Comparison of ENCODE assay signal across 8 mouse cellular contexts in the genomic region with DNA sequence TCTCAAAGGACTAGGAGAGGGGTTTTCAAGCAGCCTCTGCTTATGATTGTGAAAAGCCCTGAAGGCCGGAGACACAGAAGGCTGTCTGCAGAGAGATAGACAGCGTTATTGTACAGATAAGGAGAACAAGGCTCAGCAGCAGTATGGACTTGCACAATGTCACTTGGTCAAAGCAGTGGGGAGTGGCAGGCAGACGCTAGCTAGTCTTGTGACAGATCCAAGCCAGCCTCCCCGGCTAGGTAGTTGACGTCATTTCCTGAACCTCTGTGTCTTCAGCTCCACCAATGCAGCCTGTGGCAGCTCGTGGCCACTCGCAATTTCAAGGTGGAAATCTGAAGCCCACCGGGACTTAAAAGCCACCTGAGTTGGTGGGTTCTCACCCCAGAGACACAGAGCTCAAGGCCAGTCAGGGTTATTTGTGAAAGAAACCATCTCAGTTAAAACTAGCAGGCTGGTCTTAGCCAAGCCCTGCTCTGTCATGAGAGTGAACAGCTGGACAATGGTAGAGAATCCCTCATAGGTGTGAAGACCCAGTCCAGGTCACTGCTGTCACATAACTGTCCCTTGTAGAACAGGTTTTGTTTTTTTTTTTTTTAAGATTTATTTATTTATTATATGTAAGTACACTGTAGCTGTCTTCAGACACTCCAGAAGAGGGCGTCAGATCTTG. TPM values are rescaled to one million over a fixed set of nuclear protein-coding genes. Genes with fewer than 3 reads are reported as not detected.
DNase-seq lines count a peak whose midpoint lies in the region; ATAC-seq and TF ChIP-seq lines count a peak whose summit lies in the region.

No protein-coding gene starts in this region.

- H3K79me2 ChIP-seq in heart, adult 2 months (replicated peaks; ENCODE audit: control insufficient read depth, insufficient read depth, low read length): no peaks in the 10 kb centered on the region

- H3K36me3 ChIP-seq in heart, adult 2 months (ENCODE audit: control insufficient read depth, insufficient read depth, low read length): no peaks in the 10 kb centered on the region
- H3K36me3 ChIP-seq in liver, embryonic 14.5 days (replicated peaks; ENCODE audit: control insufficient read depth, insufficient read depth, low read depth): no peaks in the 10 kb centered on the region
- no peaks in the 10 kb centered on the region for H3K36me3 ChIP-seq in stomach, embryonic 14.5 days (ENCODE audit: control insufficient read depth, insufficient read depth, low read length)
- no peaks in the 10 kb centered on the region for H3K36me3 ChIP-seq in forebrain, embryonic 15.5 days
- H3K36me3 ChIP-seq in midbrain, embryonic 11.5 days (ENCODE audit: control insufficient read depth, insufficient read depth, low read length): no peaks in the 10 kb centered on the region
- no peaks in the 10 kb centered on the region for H3K36me3 ChIP-seq in forebrain, embryonic 11.5 days (ENCODE audit: control insufficient read depth, insufficient read depth, low read length)

- no peak overlapping the region for H3K4me3 ChIP-seq in heart, adult 2 months
- 0 out of 2 replicates have a peak overlapping the region, but pooled peaks have one; percentile 6 for H3K4me3 ChIP-seq in bone marrow macrophage, adult 2 months (ENCODE audit: insufficient read depth, low read length)
- no peak overlapping the region; a peak in 1 of 4 replicates for H3K4me3 ChIP-seq in liver, embryonic 14.5 days (ENCODE audit: insufficient read depth in 1 of 2, low read depth in 2 of 2, low read length in 2 of 2)
- H3K4me3 ChIP-seq in stomach, embryonic 14.5 days (ENCODE audit: low read depth, low read length): no peak overlapping the region
- H3K4me3 ChIP-seq in forebrain, embryonic 15.5 days: no peak overlapping the region
- H3K4me3 ChIP-seq in midbrain, embryonic 11.5 days (ENCODE audit: low read depth, low read length): no peak overlapping the region
- H3K4me3 ChIP-seq in forebrain, embryonic 11.5 days (ENCODE audit: low read depth, low read length): no peak overlapping the region

- H3K4me2 ChIP-seq in liver, embryonic 14.5 days (ENCODE audit: low read depth): peak overlapping the region; percentile 53
- no peak overlapping the region for H3K4me2 ChIP-seq in stomach, embryonic 14.5 days (replicated peaks; ENCODE audit: low read depth, low read length)
- H3K4me2 ChIP-seq in forebrain, embryonic 15.5 days (replicated peaks): no peak overlapping the region
- no peak overlapping the region for H3K4me2 ChIP-seq in midbrain, embryonic 11.5 days
- no peak overlapping the region for H3K4me2 ChIP-seq in forebrain, embryonic 11.5 days (ENCODE audit: low read depth, low read length, severe bottlenecking)

- H3K27me3 ChIP-seq in heart, adult 2 months (ENCODE audit: control insufficient read depth, insufficient read depth, low read length): no peaks in the 10 kb centered on the region
- H3K27me3 ChIP-seq in liver, embryonic 14.5 days (ENCODE audit: control insufficient read depth, insufficient read depth, low read length): no peaks in the 10 kb centered on the region
- no peaks in the 10 kb centered on the region for H3K27me3 ChIP-seq in stomach, embryonic 14.5 days (ENCODE audit: control insufficient read depth, insufficient read depth, low read length)
- H3K27me3 ChIP-seq in forebrain, embryonic 15.5 days: no peaks in the 10 kb centered on the region
- H3K27me3 ChIP-seq in midbrain, embryonic 11.5 days (ENCODE audit: control insufficient read depth, insufficient read depth, low read length): no peaks in the 10 kb centered on the region
- no peaks in the 10 kb centered on the region for H3K27me3 ChIP-seq in forebrain, embryonic 11.5 days (ENCODE audit: control insufficient read depth, insufficient read depth, low read length)

- 0 out of 2 replicates have a peak overlapping the region, but pooled peaks have one; percentile 5 for H3K9ac ChIP-seq in heart, adult 2 months (ENCODE audit: low read depth, low read length)
- peak overlapping the region; percentile 49 for H3K9ac ChIP-seq in liver, embryonic 14.5 days (replicated peaks)
- no peak overlapping the region for H3K9ac ChIP-seq in stomach, embryonic 14.5 days (replicated peaks; ENCODE audit: low read depth, low read length)
- H3K9ac ChIP-seq in forebrain, embryonic 15.5 days (replicated peaks): no peak overlapping the region
- no peak overlapping the region for H3K9ac ChIP-seq in midbrain, embryonic 11.5 days (ENCODE audit: low read length)
- no peak overlapping the region for H3K9ac ChIP-seq in forebrain, embryonic 11.5 days (ENCODE audit: low read length)

- peaks cover 4% of the 10 kb centered on the region for H3K4me1 ChIP-seq in heart, adult 2 months (ENCODE audit: control insufficient read depth, insufficient read depth, low read length)
- H3K4me1 ChIP-seq in bone marrow macrophage, adult 2 months (ENCODE audit: control insufficient read depth, insufficient read depth, low read length): peaks cover 53% of the 10 kb centered on the region
- H3K4me1 ChIP-seq in liver, embryonic 14.5 days (replicated peaks; ENCODE audit: control insufficient read depth in 2 of 2, insufficient read depth in 2 of 2, low read length in 1 of 2): peaks cover 7 to 40% of the 10 kb centered on the region in 2 experiments
- no peaks in the 10 kb centered on the region for H3K4me1 ChIP-seq in stomach, embryonic 14.5 days (ENCODE audit: control insufficient read depth, insufficient read depth, low read length)
- no peaks in the 10 kb centered on the region for H3K4me1 ChIP-seq in forebrain, embryonic 15.5 days
- no peaks in the 10 kb centered on the region for H3K4me1 ChIP-seq in midbrain, embryonic 11.5 days (ENCODE audit: control insufficient read depth, insufficient read depth, low read length)
- no peaks in the 10 kb centered on the region for H3K4me1 ChIP-seq in forebrain, embryonic 11.5 days (replicated peaks; ENCODE audit: control insufficient read depth, insufficient read depth, low read length)

- ATAC-seq in liver, embryonic 14.5 days (ENCODE audit: insufficient read depth): peak; percentile 90
- 0 out of 2 replicates have a peak, but pooled peaks have one; percentile 53 for ATAC-seq in stomach, embryonic 14.5 days (ENCODE audit: insufficient number of reproducible peaks, insufficient read depth, low FRiP score, low read depth)
- ATAC-seq in forebrain, embryonic 15.5 days (replicated peaks): no peak
- no peak for ATAC-seq in midbrain, embryonic 11.5 days (ENCODE audit: low FRiP score)
- ATAC-seq in forebrain, embryonic 11.5 days (replicated peaks; ENCODE audit: low FRiP score): no peak

- TF ChIP-seq CTCF in heart, adult 2 months (IDR thresholded peaks at IDR 0.05): no peak
- no peak for TF ChIP-seq CTCF in bone marrow macrophage, adult 2 months (IDR thresholded peaks at IDR 0.05; ENCODE audit: low read depth, low read length)
- no peak for TF ChIP-seq CTCF in liver, embryonic 14.5 days (IDR thresholded peaks at IDR 0.05; ENCODE audit: low read depth)

- intact Hi-C loops in heart, adult 2 months (cut with DNase I): loop anchor here (10.0 kb wide), 1 partner anchor 256 kb away; no protein-coding TSS in a partner anchor

- WGBS in heart, adult 2 months: 22% methylated on average over 9 of the region's 9 CpGs
- WGBS in liver, embryonic 14.5 days (ENCODE audit: insufficient replicate concordance): 8% methylated on average over 8 of the region's 9 CpGs
- 63% methylated on average over 8 of the region's 9 CpGs for WGBS in stomach, embryonic 14.5 days
- 85% methylated on average over 8 of the region's 9 CpGs for WGBS in forebrain, embryonic 15.5 days
- WGBS in midbrain, embryonic 11.5 days: 84% methylated on average over 9 of the region's 9 CpGs
- 82% methylated on average over 8 of the region's 9 CpGs for WGBS in forebrain, embryonic 11.5 days

- H3K27ac ChIP-seq in heart, adult 2 months: peak overlapping the region; percentile 36; the same call in 1 of the 2 replicates
- peak overlapping the region; percentile 89 for H3K27ac ChIP-seq in bone marrow macrophage, adult 2 months (ENCODE audit: insufficient read depth, low read depth, low read length)
- peak overlapping the region; percentile 73 for H3K27ac ChIP-seq in liver, embryonic 14.5 days
- no peak overlapping the region for H3K27ac ChIP-seq in stomach, embryonic 14.5 days (ENCODE audit: low read length)
- no peak overlapping the region for H3K27ac ChIP-seq in forebrain, embryonic 15.5 days (replicated peaks)
- no peak overlapping the region for H3K27ac ChIP-seq in midbrain, embryonic 11.5 days (ENCODE audit: low read depth, low read length)
- H3K27ac ChIP-seq in forebrain, embryonic 11.5 days (ENCODE audit: low read depth, low read length): no peak overlapping the region

- 0 out of 2 replicates have a peak, but pooled peaks have one; percentile 40 for TF ChIP-seq POLR2A in heart, adult 2 months (IDR thresholded peaks at IDR 0.05; ENCODE audit: insufficient read depth, low read depth, low read length)
- TF ChIP-seq POLR2A in bone marrow macrophage, adult 2 months (IDR thresholded peaks at IDR 0.05; ENCODE audit: borderline replicate concordance, low read depth, low read length): no peak

- no peaks in the 10 kb centered on the region for H3K9me3 ChIP-seq in liver, embryonic 14.5 days (ENCODE audit: control insufficient read depth, low read length)
- H3K9me3 ChIP-seq in stomach, embryonic 14.5 days (ENCODE audit: control insufficient read depth, low read depth, low read length): no peaks in the 10 kb centered on the region
- no peaks in the 10 kb centered on the region for H3K9me3 ChIP-seq in forebrain, embryonic 15.5 days
- no peaks in the 10 kb centered on the region for H3K9me3 ChIP-seq in midbrain, embryonic 11.5 days (ENCODE audit: control insufficient read depth, low read length)
- no peaks in the 10 kb centered on the region for H3K9me3 ChIP-seq in forebrain, embryonic 11.5 days (ENCODE audit: control insufficient read depth, low read length)

- DNase-seq in heart, adult 2 months: peak in 1 of 2 experiments; percentile 71
- no peak for DNase-seq in heart, adult 8-10 months (ENCODE audit: low spot score)
- DNase-seq in liver, embryonic 14.5 days (ENCODE audit: low read depth in 3 of 3, low spot score in 3 of 3): peak; percentile 78 to 86 (median 79)
- no peak for DNase-seq in midbrain, embryonic 11.5 days (ENCODE audit: low spot score, missing footprints)
- DNase-seq in forebrain, embryonic 11.5 days (ENCODE audit: low spot score): no peak

- peak; percentile 37; the same call in 1 of the 2 replicates for TF ChIP-seq EP300 in heart, adult 2 months (IDR thresholded peaks at IDR 0.05; ENCODE audit: insufficient read depth, low read depth, low read length)
- peak; percentile 41; the same call in 1 of the 2 replicates for TF ChIP-seq EP300 in liver, embryonic 14.5 days (IDR thresholded peaks at IDR 0.05; ENCODE audit: low read depth)

RNA-seq across cellular contexts. Expression of a gene that starts 3.3 kb away (rescaled TPM):
- under 1 TPM; 0.23 to 0.59 TPM for total RNA-seq in heart, adult 2 months (2021)
- polyA plus RNA-seq in heart, adult 2 months (2012; rRNA removed): 0.64 and 0.88 TPM in 2 replicates
- total RNA-seq in heart, adult 8-10 months (2022): under 1 TPM; 0.22 to 0.57 (median 0.36) TPM
- polyA plus RNA-seq in bone marrow macrophage, adult 2 months (2012; ENCODE audit: insufficient read depth, insufficient read length, missing spikeins): 17.3 and 18.8 TPM in 2 replicates
- 1.6 and 2.1 TPM in 2 replicates for polyA plus RNA-seq in liver, embryonic 14.5 days (2012; rRNA removed)
- polyA plus RNA-seq in liver, embryonic 14.5 days (2014; fragmentation: Nextera tagmentation; extraction: Ambion mirVana): 2.3 and 2.5 TPM in 2 replicates
- 0.38 and 0.39 TPM in 2 replicates for polyA plus RNA-seq in stomach, embryonic 14.5 days (2014; fragmentation: Nextera tagmentation; extraction: Ambion mirVana)
- polyA plus RNA-seq in forebrain, embryonic 15.5 days (2015; fragmentation: Nextera tagmentation; extraction: Ambion mirVana): 0.08 and 0.13 TPM in 2 replicates
- polyA plus RNA-seq in midbrain, embryonic 11.5 days (2014; fragmentation: Nextera tagmentation; extraction: Ambion mirVana): 0.41 and 0.63 TPM in 2 replicates
- polyA plus RNA-seq in forebrain, embryonic 11.5 days (2014; fragmentation: Nextera tagmentation; extraction: Ambion mirVana): 0.13 and 0.17 TPM in 2 replicates

RNA-seq across cellular contexts. Expression of a gene that starts 22.0 kb away (rescaled TPM):
- total RNA-seq in heart, adult 2 months (2021): 10 to 100 TPM; 30.4 to 34.6 TPM
- polyA plus RNA-seq in heart, adult 2 months (2012; rRNA removed): 24.0 and 25.3 TPM in 2 replicates
- 10 to 100 TPM; 29.8 to 40.8 (median 34.6) TPM for total RNA-seq in heart, adult 8-10 months (2022)
- polyA plus RNA-seq in bone marrow macrophage, adult 2 months (2012; ENCODE audit: insufficient read depth, insufficient read length, missing spikeins): 418 and 432 TPM in 2 replicates
- polyA plus RNA-seq in liver, embryonic 14.5 days (2012; rRNA removed): 8.8 and 12.0 TPM in 2 replicates
- polyA plus RNA-seq in liver, embryonic 14.5 days (2014; fragmentation: Nextera tagmentation; extraction: Ambion mirVana): 19.0 and 23.6 TPM in 2 replicates
- 87.7 and 93.3 TPM in 2 replicates for polyA plus RNA-seq in stomach, embryonic 14.5 days (2014; fragmentation: Nextera tagmentation; extraction: Ambion mirVana)
- polyA plus RNA-seq in forebrain, embryonic 15.5 days (2015; fragmentation: Nextera tagmentation; extraction: Ambion mirVana): 50.9 and 56.7 TPM in 2 replicates
- polyA plus RNA-seq in midbrain, embryonic 11.5 days (2014; fragmentation: Nextera tagmentation; extraction: Ambion mirVana): 43.0 and 48.1 TPM in 2 replicates
- polyA plus RNA-seq in forebrain, embryonic 11.5 days (2014; fragmentation: Nextera tagmentation; extraction: Ambion mirVana): 42.3 and 49.2 TPM in 2 replicates

RNA-seq across cellular contexts. Expression of a gene that starts 24.9 kb away (rescaled TPM):
- 10 to 100 TPM; 58.8 to 81.2 TPM for total RNA-seq in heart, adult 2 months (2021)
- 14.9 and 35.4 TPM in 2 replicates for polyA plus RNA-seq in heart, adult 2 months (2012; rRNA removed)
- total RNA-seq in heart, adult 8-10 months (2022): 10 to 100 TPM; 51.2 to 75.7 (median 66.5) TPM
- 126 and 135 TPM in 2 replicates for polyA plus RNA-seq in bone marrow macrophage, adult 2 months (2012; ENCODE audit: insufficient read depth, insufficient read length, missing spikeins)
- polyA plus RNA-seq in liver, embryonic 14.5 days (2012; rRNA removed): 25.4 and 43.4 TPM in 2 replicates
- 80.2 and 81.9 TPM in 2 replicates for polyA plus RNA-seq in liver, embryonic 14.5 days (2014; fragmentation: Nextera tagmentation; extraction: Ambion mirVana)
- polyA plus RNA-seq in stomach, embryonic 14.5 days (2014; fragmentation: Nextera tagmentation; extraction: Ambion mirVana): 172 and 189 TPM in 2 replicates
- 131 and 134 TPM in 2 replicates for polyA plus RNA-seq in forebrain, embryonic 15.5 days (2015; fragmentation: Nextera tagmentation; extraction: Ambion mirVana)
- 258 and 259 TPM in 2 replicates for polyA plus RNA-seq in midbrain, embryonic 11.5 days (2014; fragmentation: Nextera tagmentation; extraction: Ambion mirVana)
- 220 and 234 TPM in 2 replicates for polyA plus RNA-seq in forebrain, embryonic 11.5 days (2014; fragmentation: Nextera tagmentation; extraction: Ambion mirVana)

RNA-seq across cellular contexts. Expression of a gene that starts 43.0 kb away (rescaled TPM):
- 10 to 100 TPM; 45.3 to 49.1 TPM for total RNA-seq in heart, adult 2 months (2021)
- 28.8 and 37.7 TPM in 2 replicates for polyA plus RNA-seq in heart, adult 2 months (2012; rRNA removed)
- 10 to 100 TPM; 33.2 to 42.3 (median 37.9) TPM for total RNA-seq in heart, adult 8-10 months (2022)
- 82.1 and 98.0 TPM in 2 replicates for polyA plus RNA-seq in bone marrow macrophage, adult 2 months (2012; ENCODE audit: insufficient read depth, insufficient read length, missing spikeins)
- polyA plus RNA-seq in liver, embryonic 14.5 days (2012; rRNA removed): 33.2 and 49.6 TPM in 2 replicates
- 108 and 110 TPM in 2 replicates for polyA plus RNA-seq in liver, embryonic 14.5 days (2014; fragmentation: Nextera tagmentation; extraction: Ambion mirVana)
- 297 and 298 TPM in 2 replicates for polyA plus RNA-seq in stomach, embryonic 14.5 days (2014; fragmentation: Nextera tagmentation; extraction: Ambion mirVana)
- polyA plus RNA-seq in forebrain, embryonic 15.5 days (2015; fragmentation: Nextera tagmentation; extraction: Ambion mirVana): 257 and 272 TPM in 2 replicates
- polyA plus RNA-seq in midbrain, embryonic 11.5 days (2014; fragmentation: Nextera tagmentation; extraction: Ambion mirVana): 434 and 444 TPM in 2 replicates
- polyA plus RNA-seq in forebrain, embryonic 11.5 days (2014; fragmentation: Nextera tagmentation; extraction: Ambion mirVana): 392 and 452 TPM in 2 replicates

RNA-seq across cellular contexts. Expression of a gene that starts 47.7 kb away (rescaled TPM):
- total RNA-seq in heart, adult 2 months (2021): 10 to 100 TPM; 72.6 to 80.4 TPM
- polyA plus RNA-seq in heart, adult 2 months (2012; rRNA removed): 71.9 and 96.9 TPM in 2 replicates
- 10 to 100 TPM; 83.3 to 91.3 (median 85.0) TPM for total RNA-seq in heart, adult 8-10 months (2022)
- 99.8 and 101 TPM in 2 replicates for polyA plus RNA-seq in bone marrow macrophage, adult 2 months (2012; ENCODE audit: insufficient read depth, insufficient read length, missing spikeins)
- 28.9 and 43.4 TPM in 2 replicates for polyA plus RNA-seq in liver, embryonic 14.5 days (2012; rRNA removed)
- 71.9 and 76.5 TPM in 2 replicates for polyA plus RNA-seq in liver, embryonic 14.5 days (2014; fragmentation: Nextera tagmentation; extraction: Ambion mirVana)
- polyA plus RNA-seq in stomach, embryonic 14.5 days (2014; fragmentation: Nextera tagmentation; extraction: Ambion mirVana): 85.5 and 87.7 TPM in 2 replicates
- 61.3 and 66.6 TPM in 2 replicates for polyA plus RNA-seq in forebrain, embryonic 15.5 days (2015; fragmentation: Nextera tagmentation; extraction: Ambion mirVana)
- polyA plus RNA-seq in midbrain, embryonic 11.5 days (2014; fragmentation: Nextera tagmentation; extraction: Ambion mirVana): 55.1 and 62.9 TPM in 2 replicates
- polyA plus RNA-seq in forebrain, embryonic 11.5 days (2014; fragmentation: Nextera tagmentation; extraction: Ambion mirVana): 55.9 and 59.9 TPM in 2 replicates

Comparison
In these comparisons a context has a peak if more than half of its experiments do, and no peak if none do; other contexts are left out.
1. DNase-seq: peak in liver, embryonic 14.5 days (3 of 3); none in heart, adult 8-10 months (single experiment), midbrain, embryonic 11.5 days (single experiment) and forebrain, embryonic 11.5 days (single experiment).
2. H3K27ac ChIP-seq: peak in heart, adult 2 months (single experiment), bone marrow macrophage, adult 2 months (single experiment) and liver, embryonic 14.5 days (single experiment); none in stomach, embryonic 14.5 days (single experiment), forebrain, embryonic 15.5 days (single experiment), midbrain, embryonic 11.5 days (single experiment) and forebrain, embryonic 11.5 days (single experiment).
3. H3K9ac ChIP-seq: peak in heart, adult 2 months (single experiment) and liver, embryonic 14.5 days (single experiment); none in stomach, embryonic 14.5 days (single experiment), forebrain, embryonic 15.5 days (single experiment), midbrain, embryonic 11.5 days (single experiment) and forebrain, embryonic 11.5 days (single experiment).
4. ATAC-seq: peak in liver, embryonic 14.5 days (single experiment) and stomach, embryonic 14.5 days (single experiment); none in forebrain, embryonic 15.5 days (single experiment), midbrain, embryonic 11.5 days (single experiment) and forebrain, embryonic 11.5 days (single experiment).